Mouse (Mus musculus) CH12.LX (cell line): ENCODE measurements around the gene Adam6a. TPM values are rescaled to one million over a fixed set of nuclear protein-coding genes. Genes with fewer than 3 reads are reported as not detected.

Source experiments
- DNase-seq: peaks from one replicate; pipeline ENCODE4 v3.0.0-alpha.2; 2013; ENCODE audit errors: extremely low read depth
- H3K27ac ChIP-seq: 2 replicates; pipeline ENCODE4 v1.5.1; 2012; ENCODE audit warnings: low read depth, mild to moderate bottlenecking, control low read depth, moderate library complexity; ENCODE audit not compliant: insufficient read depth
- H3K27me3 ChIP-seq: replicated peaks from 2 replicates; pipeline ENCODE3; 2012; ENCODE audit warnings: inconsistent platforms
- H3K36me3 ChIP-seq, 2 experiments: replicated peaks in 1 of 2; 2 replicates each; pipeline versions ENCODE3 to v1.6.1; 2012; ENCODE audit warnings: inconsistent platforms in 1 of 2, low read length in 1 of 2, mild to moderate bottlenecking in 1 of 2, mixed read lengths in 1 of 2, moderate library complexity in 1 of 2; ENCODE audit not compliant: control insufficient read depth in 1 of 2, insufficient read depth in 1 of 2
- H3K4me1 ChIP-seq, 2 experiments: 2 replicates each; pipeline ENCODE4 v1.6.1; 2012; ENCODE audit warnings: inconsistent platforms in 1 of 2, moderate library complexity in 1 of 2; ENCODE audit not compliant: insufficient read depth in 2 of 2, control insufficient read depth in 1 of 2
- H3K4me2 ChIP-seq: 2 replicates; pipeline ENCODE4 v1.6.1; 2012; ENCODE audit warnings: low read depth, mild to moderate bottlenecking, control low read depth; ENCODE audit not compliant: poor library complexity, insufficient read depth, severe bottlenecking
- H3K4me3 ChIP-seq, 3 experiments: fragments of 150-350 bp in 1 of 3; sonication (generic) in 1 of 3; replicated peaks in 1 of 3; 2 replicates each; pipeline versions ENCODE3 to v1.5.1; 2011 to 2012; ENCODE audit warnings: low read depth in 2 of 3, low read length in 2 of 3, mild to moderate bottlenecking in 2 of 3, moderate library complexity in 2 of 3, control low read depth in 1 of 3, improper control_type of control experiment in 1 of 3, inconsistent platforms in 1 of 3, mixed read lengths in 1 of 3; ENCODE audit not compliant: poor library complexity in 1 of 3
- H3K79me2 ChIP-seq: replicated peaks from 2 replicates; pipeline ENCODE4 v1.6.1; 2012; ENCODE audit warnings: mild to moderate bottlenecking, moderate library complexity; ENCODE audit not compliant: control insufficient read depth, poor library complexity, insufficient read depth, severe bottlenecking; ENCODE audit errors: extremely low read depth
- H3K9ac ChIP-seq: 2 replicates; pipeline ENCODE4 v1.6.1; 2012; ENCODE audit warnings: low read depth, mild to moderate bottlenecking, control low read depth, moderate library complexity; ENCODE audit not compliant: insufficient read depth
- H3K9me3 ChIP-seq: replicated peaks from 2 replicates; pipeline ENCODE3; 2012; ENCODE audit warnings: low read length, inconsistent platforms, mixed read lengths
- CHD2 ChIP-seq: IDR thresholded peaks from 2 replicates; pipeline ENCODE4 v1.6.1; 2011; ENCODE audit warnings: low read length, improper control_type of control experiment
- CTCF ChIP-seq, 2 experiments: IDR thresholded peaks in 1 of 2; conservative IDR thresholded peaks in 1 of 2; 2 replicates each; pipeline ENCODE4 v1.5.1; 2011 to 2012; ENCODE audit warnings: low read depth in 2 of 2, low read length in 2 of 2, improper control_type of control experiment in 1 of 2, inconsistent platforms in 1 of 2, mild to moderate bottlenecking in 1 of 2, moderate library complexity in 1 of 2
- EP300 ChIP-seq: IDR thresholded peaks from 2 replicates; pipeline ENCODE4 v1.6.1; 2011; ENCODE audit warnings: low read length, improper control_type of control experiment
- JUN ChIP-seq: IDR thresholded peaks from 2 replicates; pipeline ENCODE4 v1.6.1; 2011; ENCODE audit warnings: low read depth, mild to moderate bottlenecking, low read length, improper control_type of control experiment, moderate library complexity; ENCODE audit not compliant: insufficient read depth
- MAFK ChIP-seq: IDR thresholded peaks from 2 replicates; pipeline ENCODE4 v1.6.1; 2011; ENCODE audit warnings: low read length, improper control_type of control experiment; ENCODE audit not compliant: insufficient replicate concordance
- MAZ ChIP-seq: IDR thresholded peaks from 2 replicates; pipeline ENCODE4 v1.6.1; 2012; ENCODE audit warnings: low read depth, mild to moderate bottlenecking, inconsistent platforms, low read length, improper control_type of control experiment, moderate library complexity
- PAX5 ChIP-seq: IDR thresholded peaks from 2 replicates; pipeline ENCODE4 v1.6.1; 2012; ENCODE audit warnings: low read length, inconsistent platforms, mixed read lengths
- RAD21 ChIP-seq: IDR thresholded peaks from 2 replicates; pipeline ENCODE4 v1.6.1; 2011; ENCODE audit warnings: low read depth, mild to moderate bottlenecking, low read length, improper control_type of control experiment, moderate library complexity
- RCOR1 ChIP-seq: conservative IDR thresholded peaks from 2 replicates; pipeline ENCODE4 v1.6.1; 2012; ENCODE audit warnings: low read depth, mild to moderate bottlenecking, inconsistent platforms, low read length, improper control_type of control experiment
- SMC3 ChIP-seq: IDR thresholded peaks from 2 replicates; pipeline ENCODE4 v1.6.1; 2011; ENCODE audit warnings: low read depth, low read length, improper control_type of control experiment
- USF2 ChIP-seq: conservative IDR thresholded peaks from 2 replicates; pipeline ENCODE4 v1.6.1; 2011; ENCODE audit warnings: low read depth, low read length, improper control_type of control experiment
- dilution Hi-C: fragments of 300-500 bp; cut with MboI; formaldehyde crosslinking; loops from 2 replicates; pipeline ENCODE4 v1.14.3; 2020; ENCODE audit warnings: low sequenced_read_pairs; ENCODE audit not compliant: extremely low pct_unique_long_range_greater_than_20kb, extremely low pct_ligation_motif_present
- in situ Hi-C: fragments of 300-500 bp; cut with MboI; formaldehyde crosslinking; loops from 3 replicates; pipeline ENCODE4 v1.14.3; 2019; ENCODE audit warnings: low sequenced_read_pairs, low pct_ligation_motif_present, low pct_unique_long_range_greater_than_20kb, mixed read lengths
- polyA plus RNA-seq: library from polyadenylated mRNA; unstranded; fragments of >175 nt; gene quantifications from 2 replicates; pipeline ENCODE4 v1.2.1, GENCODE M21; 2012; ENCODE audit warnings: low read depth; ENCODE audit not compliant: insufficient read length
- total RNA-seq, 2 experiments: library from RNA; depleted of rRNA; stranded (reverse); fragments of 300-350 nt in 1 of 2; fragments of >200 nt in 1 of 2; gene quantifications; 2 replicates each; pipeline ENCODE4 v1.2.3; 2012 to 2014

Adam6a gene
- total and polyA plus RNA-seq, 3 experiments = not detected

GRCm38 (mm10) chr12:113588001-113588400 lies 44.3 kb downstream of the Adam6a start:
- no peaks in the 10 kb centered on the region for H3K27me3 ChIP-seq
- H3K27ac ChIP-seq = no peak overlapping the region
- in situ Hi-C loops = loop anchor here (10.0 to 25.0 kb wide), 2 partner anchors 101 to 363 kb away; partner anchors contain the start of gene Adam6b
- DNase-seq = peak; percentile 20
- H3K9me3 ChIP-seq = no peaks in the 10 kb centered on the region
- dilution Hi-C loops = no loop called here
- TF ChIP-seq JUN (no peak), MAFK (no peak), RCOR1 (no peak), PAX5 (no peak), RAD21 (peak; percentile 38), EP300 (no peak), SMC3 (peak; percentile 52), USF2 (no peak), CTCF (conservative IDR thresholded peaks at IDR 0.05 in 1 of 2, IDR thresholded peaks at IDR 0.05 in 1 of 2; ENCODE audit: low read depth in 2 of 2, low read length in 2 of 2) (peak in 1 of 2 experiments; percentile 62; a peak in 2 of 4 replicates), CHD2 (no peak), MAZ (no peak)
- no peaks in the 10 kb centered on the region for H3K79me2 ChIP-seq
- H3K4me3 ChIP-seq = no peak overlapping the region
- no peak overlapping the region for H3K4me2 ChIP-seq
- H3K4me1 ChIP-seq = no peaks in the 10 kb centered on the region
- no peaks in the 10 kb centered on the region for H3K36me3 ChIP-seq
- no peak overlapping the region for H3K9ac ChIP-seq

Other genes starting within 250 kb of the Adam6a start
- gene Adam6b, start 54.4 kb upstream of the Adam6a start, total RNA-seq (2012; rRNA removed) = 0.81 and 1.2 TPM in 2 replicates
- 0.99 and 1.4 TPM in 2 replicates for gene Adam6b, start 54.4 kb upstream of the Adam6a start, total RNA-seq (2014; rRNA removed)
- 0.81 and 1.2 TPM in 2 replicates for gene Adam6b, start 54.4 kb upstream of the Adam6a start, polyA plus RNA-seq